Mouse (Mus musculus) myocyte (in vitro differentiated cells): ENCODE measurements around the gene Fam206a. TPM values are rescaled to one million over a fixed set of nuclear protein-coding genes. Genes with fewer than 3 reads are reported as not detected.

Experiments used
- H3K27me3 ChIP-seq: one replicate; pipeline ENCODE4 v1.6.1; 2011; ENCODE audit not compliant: control insufficient read depth, insufficient read depth, insufficient read length
- H3K36me3 ChIP-seq: one replicate; pipeline ENCODE4 v1.6.1; 2011; ENCODE audit not compliant: control insufficient read depth, insufficient read depth
- H3K4me2 ChIP-seq: one replicate; pipeline ENCODE4 v1.6.1; 2011; ENCODE audit warnings: low read depth, control low read depth
- H3K4me3 ChIP-seq: one replicate; pipeline ENCODE4 v1.5.1; 2011; ENCODE audit warnings: mild to moderate bottlenecking, control low read depth, moderate library complexity
- H3K79me2 ChIP-seq: one replicate; pipeline ENCODE4 v1.6.1; 2011; ENCODE audit not compliant: control insufficient read depth, insufficient read depth
- H3ac ChIP-seq: one replicate; pipeline ENCODE4 v1.6.1; 2011; ENCODE audit not compliant: control insufficient read depth, insufficient read length
- CEBPB ChIP-seq: IDR thresholded peaks from 2 replicates; pipeline ENCODE4 v1.6.1; 2011; ENCODE audit warnings: mild to moderate bottlenecking, moderate library complexity; ENCODE audit not compliant: poor library complexity, insufficient read depth, severe bottlenecking
- E2F4 ChIP-seq: IDR thresholded peaks from one replicate; pipeline ENCODE4 v1.6.1; 2011; ENCODE audit warnings: mild to moderate bottlenecking, control low read depth, moderate library complexity; ENCODE audit not compliant: insufficient read depth
- MAX ChIP-seq: IDR thresholded peaks from one replicate; pipeline ENCODE4 v1.6.1; 2011; ENCODE audit warnings: low read depth, mild to moderate bottlenecking, control low read depth
- MYOD1 ChIP-seq, 3 experiments: IDR thresholded peaks; one replicate each; pipeline ENCODE4 v1.6.1; 2011; ENCODE audit warnings: control low read depth in 2 of 3, low read depth in 2 of 3, mild to moderate bottlenecking in 2 of 3, moderate library complexity in 1 of 3; ENCODE audit not compliant: insufficient read length in 2 of 3, control insufficient read depth in 1 of 3
- MYOG ChIP-seq, 3 experiments: IDR thresholded peaks; one replicate each; pipeline ENCODE4 v1.6.1; 2011; ENCODE audit warnings: control low read depth in 2 of 3, low read depth in 2 of 3, mild to moderate bottlenecking in 2 of 3; ENCODE audit not compliant: insufficient read length in 2 of 3, control insufficient read depth in 1 of 3, insufficient read depth in 1 of 3
- POLR2A ChIP-seq: IDR thresholded peaks from one replicate; pipeline ENCODE4 v1.6.1; 2011; ENCODE audit warnings: low read depth, mild to moderate bottlenecking, control low read depth, moderate library complexity; ENCODE audit not compliant: insufficient read length
- POLR2AphosphoS2 ChIP-seq: IDR thresholded peaks from one replicate; pipeline ENCODE4 v1.6.1; 2011; ENCODE audit warnings: low read depth, control low read depth; ENCODE audit not compliant: insufficient read length
- REST ChIP-seq: IDR thresholded peaks from one replicate; pipeline ENCODE4 v1.6.1; 2011; ENCODE audit warnings: mild to moderate bottlenecking, control low read depth, moderate library complexity; ENCODE audit not compliant: insufficient read depth, insufficient read length
- SRF ChIP-seq: IDR thresholded peaks from one replicate; pipeline ENCODE4 v1.6.1; 2011; ENCODE audit warnings: low read depth; ENCODE audit not compliant: control insufficient read depth, insufficient read length
- TCF12 ChIP-seq: IDR thresholded peaks from one replicate; pipeline ENCODE4 v1.6.1; 2011; ENCODE audit warnings: mild to moderate bottlenecking, control low read depth; ENCODE audit not compliant: poor library complexity, insufficient read depth, severe bottlenecking
- TCF3 ChIP-seq: IDR thresholded peaks from one replicate; pipeline ENCODE4 v1.6.1; 2011; ENCODE audit warnings: low read depth, control low read depth; ENCODE audit not compliant: insufficient read length
- USF1 ChIP-seq: IDR thresholded peaks from one replicate; pipeline ENCODE4 v1.6.1; 2011; ENCODE audit warnings: low read depth, mild to moderate bottlenecking, control low read depth, moderate library complexity
- polyA plus RNA-seq: library from polyadenylated mRNA; unstranded; fragments of >200 nt; fragmentation: generic; extraction: Trizol; gene quantifications from one replicate; pipeline ENCODE4 v1.2.1, GENCODE M21; 2012; ENCODE audit warnings: missing spikeins

The Fam206a gene
- polyA plus RNA-seq, 1 experiment = 12.0 TPM

DNA sequence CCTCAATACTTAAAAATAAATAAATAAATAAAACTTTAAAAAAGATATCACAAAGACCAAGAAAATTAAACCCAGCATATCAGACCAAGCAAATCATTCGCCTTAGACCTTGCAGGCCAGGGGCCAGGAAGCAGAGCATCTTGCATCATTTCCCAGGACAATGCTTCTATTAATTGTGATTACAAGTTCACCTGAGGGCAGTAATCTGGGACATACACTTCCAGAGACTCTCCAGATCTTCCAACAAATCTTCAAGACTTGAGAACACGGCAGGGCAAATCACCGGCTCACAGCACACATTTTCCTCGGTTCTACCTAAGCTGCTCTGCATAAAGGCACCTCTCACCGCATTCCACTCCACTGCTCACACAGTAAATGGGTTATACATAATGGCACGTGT, 45.9 kb downstream of the Fam206a start:
- H3K4me2 ChIP-seq = no peak overlapping the region
- no peaks in the 10 kb centered on the region for H3K27me3 ChIP-seq
- TF ChIP-seq MYOD1 (IDR thresholded peaks at IDR 0.05; ENCODE audit: control insufficient read depth in 1 of 3, insufficient read length in 2 of 3, low read depth in 2 of 3) = no peak
- no peak for TF ChIP-seq TCF12
- no peak for TF ChIP-seq TCF3
- no peak for TF ChIP-seq USF1
- TF ChIP-seq REST = no peak
- no peak for TF ChIP-seq E2F4
- TF ChIP-seq MAX = no peak
- no peak for TF ChIP-seq SRF
- TF ChIP-seq CEBPB = no peak
- no peak for TF ChIP-seq MYOG (IDR thresholded peaks at IDR 0.05; ENCODE audit: control insufficient read depth in 1 of 3, insufficient read depth in 1 of 3, insufficient read length in 2 of 3, low read depth in 2 of 3)
- no peak for TF ChIP-seq POLR2AphosphoS2
- no peak overlapping the region for H3ac ChIP-seq
- H3K79me2 ChIP-seq = no peaks in the 10 kb centered on the region
- H3K36me3 ChIP-seq = no peaks in the 10 kb centered on the region
- no peak overlapping the region for H3K4me3 ChIP-seq

DNA sequence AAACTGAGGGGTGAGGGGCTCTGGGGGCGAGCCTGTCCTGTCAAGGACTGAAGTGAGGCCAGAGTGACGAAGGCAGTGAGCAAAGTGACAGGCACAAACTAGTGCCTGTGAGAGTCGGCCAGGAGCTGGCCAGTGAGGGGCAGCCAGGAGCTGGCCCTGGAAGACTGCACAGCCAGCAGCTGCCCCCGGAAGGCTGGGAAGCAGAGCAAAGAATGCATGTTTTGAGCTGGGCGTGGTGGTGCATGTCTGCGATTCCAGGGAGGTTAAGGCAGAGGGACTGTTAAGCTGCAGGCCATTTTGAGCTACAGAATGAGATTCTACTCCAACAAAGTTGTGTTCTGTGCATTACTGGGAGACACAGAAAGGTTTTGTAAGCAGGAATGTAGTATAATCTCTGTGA, 48.6 kb downstream of the Fam206a start:
- peak overlapping the region; percentile 25 for H3K4me2 ChIP-seq
- TF ChIP-seq POLR2A (no peak), USF1 (no peak), TCF12 (no peak), MAX (no peak), TCF3 (no peak), MYOG (IDR thresholded peaks at IDR 0.05; ENCODE audit: control insufficient read depth in 1 of 3, insufficient read depth in 1 of 3, insufficient read length in 2 of 3, low read depth in 2 of 3) (peak in 1 of 3 experiments; percentile 70), SRF (no peak), REST (no peak), MYOD1 (IDR thresholded peaks at IDR 0.05; ENCODE audit: control insufficient read depth in 1 of 3, insufficient read length in 2 of 3, low read depth in 2 of 3) (peak in 2 of 3 experiments; percentile 33 to 35), E2F4 (no peak), POLR2AphosphoS2 (no peak), CEBPB (no peak)

DNA sequence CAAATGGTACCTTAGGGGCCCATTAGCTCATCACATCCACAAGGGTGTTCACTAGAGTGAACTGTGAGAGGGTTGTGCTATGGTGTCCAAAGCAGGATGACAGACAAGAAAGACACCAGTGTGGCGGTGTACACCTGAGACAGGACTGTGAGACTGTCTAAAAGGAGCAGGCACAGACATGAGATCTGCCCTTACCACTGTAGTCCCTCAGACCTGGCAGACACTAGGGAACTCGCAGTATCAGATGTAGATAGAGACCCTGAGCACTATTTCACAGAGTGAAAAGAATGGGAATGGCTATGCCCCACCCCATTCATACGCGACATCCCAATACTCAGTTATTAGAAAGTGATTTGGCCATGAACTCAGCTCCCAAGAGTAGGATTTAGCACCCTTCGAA, 53.8 kb downstream of the Fam206a start:
- no peak overlapping the region for H3ac ChIP-seq
- H3K4me2 ChIP-seq = peak overlapping the region; percentile 13
- H3K79me2 ChIP-seq = no peaks in the 10 kb centered on the region
- no peak overlapping the region for H3K4me3 ChIP-seq
- TF ChIP-seq SRF = no peak
- no peak for TF ChIP-seq REST
- TF ChIP-seq MAX = no peak
- H3K36me3 ChIP-seq = no peaks in the 10 kb centered on the region
- no peaks in the 10 kb centered on the region for H3K27me3 ChIP-seq

More for the DNA sequence above, 48.6 kb downstream of the Fam206a start:
- Histone ChIP-seq H3K27me3 (no peaks in the 10 kb centered on the region), H3K79me2 (no peaks in the 10 kb centered on the region), H3ac (no peak overlapping the region), H3K36me3 (no peaks in the 10 kb centered on the region), H3K4me3 (no peak overlapping the region)

DNA sequence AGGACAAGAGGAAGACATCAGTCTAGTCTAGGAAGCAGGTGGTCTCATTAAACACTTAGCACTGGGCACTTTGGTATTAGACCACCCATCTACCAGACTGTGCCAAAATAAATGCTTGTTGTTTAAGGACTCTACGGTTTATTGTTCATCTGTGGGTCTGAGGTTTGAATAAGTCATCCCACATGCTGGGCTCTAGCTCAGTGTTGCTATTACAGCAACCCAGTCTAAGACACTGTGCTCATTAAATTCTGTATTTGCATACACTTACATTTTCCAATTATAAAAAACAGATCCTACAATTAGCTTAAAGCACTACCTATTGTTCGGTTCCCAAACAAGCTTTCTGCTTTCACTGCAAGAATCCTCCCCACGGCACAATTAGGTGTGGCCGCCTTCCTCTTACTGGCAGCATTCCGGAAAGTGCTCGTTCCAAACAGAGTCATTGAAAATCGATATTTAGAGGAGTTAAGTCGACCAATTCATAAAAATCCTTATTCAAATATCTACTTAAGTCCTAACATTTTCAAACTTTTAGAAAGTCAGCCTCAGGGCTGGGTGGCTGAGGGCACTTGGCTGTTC, 54.3 kb downstream of the Fam206a start:
- no peak for TF ChIP-seq CEBPB
- TF ChIP-seq TCF3 = no peak
- TF ChIP-seq SRF = no peak
- no peak for TF ChIP-seq POLR2A
- H3K36me3 ChIP-seq = no peaks in the 10 kb centered on the region
- peak overlapping the region; percentile 13 for H3K4me2 ChIP-seq
- no peak overlapping the region for H3K4me3 ChIP-seq
- H3K27me3 ChIP-seq = no peaks in the 10 kb centered on the region
- H3ac ChIP-seq = no peak overlapping the region
- H3K79me2 ChIP-seq = no peaks in the 10 kb centered on the region

DNA sequence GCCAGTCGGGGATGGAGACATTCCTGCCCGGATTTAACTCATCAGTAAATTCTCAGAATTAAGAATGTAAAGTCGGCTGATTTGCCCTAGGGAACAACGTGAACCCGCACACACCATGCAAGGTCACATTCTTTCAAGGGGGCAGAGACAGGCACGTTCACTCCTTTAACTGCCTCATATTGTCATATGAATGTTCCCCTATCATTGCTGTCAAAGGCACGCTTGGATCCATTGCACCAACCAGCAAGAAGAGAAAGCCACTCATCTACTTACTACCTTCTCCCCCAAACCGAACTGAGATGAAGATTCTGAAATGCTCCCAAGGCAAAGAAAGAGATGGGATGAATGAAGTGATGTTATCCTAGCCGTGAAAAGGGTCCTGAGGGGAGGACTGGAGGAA, 56.6 kb downstream of the Fam206a start:
- Histone ChIP-seq H3K4me3 (no peak overlapping the region), H3K4me2 (no peak overlapping the region), H3K27me3 (no peaks in the 10 kb centered on the region), H3ac (no peak overlapping the region), H3K36me3 (no peaks in the 10 kb centered on the region), H3K79me2 (no peaks in the 10 kb centered on the region)
- no peak for TF ChIP-seq REST
- TF ChIP-seq E2F4 = no peak
- no peak for TF ChIP-seq MYOG (IDR thresholded peaks at IDR 0.05; ENCODE audit: control insufficient read depth in 1 of 3, insufficient read depth in 1 of 3, insufficient read length in 2 of 3, low read depth in 2 of 3)
- no peak for TF ChIP-seq TCF12
- TF ChIP-seq POLR2A = no peak
- TF ChIP-seq TCF3 = no peak
- TF ChIP-seq MYOD1 (IDR thresholded peaks at IDR 0.05; ENCODE audit: control insufficient read depth in 1 of 3, insufficient read length in 2 of 3, low read depth in 2 of 3) = no peak
- no peak for TF ChIP-seq MAX
- TF ChIP-seq SRF = no peak
- TF ChIP-seq USF1 = no peak
- TF ChIP-seq CEBPB = no peak
- TF ChIP-seq POLR2AphosphoS2 = no peak

Other genes starting within 250 kb of the Fam206a start
- gene Gm26657, start 62.3 kb upstream of the Fam206a start, polyA plus RNA-seq = not detected
- not detected for gene Actl7b, start 60.9 kb upstream of the Fam206a start, polyA plus RNA-seq
- not detected for gene Actl7a, start 58.9 kb upstream of the Fam206a start, polyA plus RNA-seq
- gene Elp1, start within 50 bp of the Fam206a start, polyA plus RNA-seq = 23.5 TPM
- gene Ctnnal1, start 62.8 kb downstream of the Fam206a start, polyA plus RNA-seq = 4.3 TPM
- 4.4 TPM for gene Tmem245, start 145.1 kb downstream of the Fam206a start, polyA plus RNA-seq
- gene Frrs1l, start 188.0 kb downstream of the Fam206a start, polyA plus RNA-seq = not detected